Mouse (Mus musculus) limb, embryonic 15.5 days (tissue): ENCODE measurements around the gene Tbx2. TPM values are rescaled to one million over a fixed set of nuclear protein-coding genes. Genes with fewer than 3 reads are reported as not detected.

Experiments used
- ATAC-seq: fragments of 200-750 bp; cut with Nextera tagmentation; 2 replicates; pipeline ENCODE4 v1.8.0; 2017; ENCODE audit warnings: low read depth, moderate TSS enrichment; ENCODE audit not compliant: insufficient number of reproducible peaks, low FRiP score, low TSS enrichment
- H3K27ac ChIP-seq: fragments of 300-500 bp; sonication (generic); 2 replicates; pipeline ENCODE4 v1.5.1; 2015; ENCODE audit warnings: moderate library complexity, mild to moderate bottlenecking, inconsistent platforms
- H3K27me3 ChIP-seq: fragments of 300-500 bp; sonication (generic); 2 replicates; pipeline ENCODE4 v1.6.1; 2015; ENCODE audit warnings: inconsistent platforms
- H3K36me3 ChIP-seq: fragments of 300-500 bp; sonication (generic); 2 replicates; pipeline ENCODE4 v1.6.1; 2015; ENCODE audit warnings: inconsistent platforms
- H3K4me1 ChIP-seq: fragments of 300-500 bp; sonication (generic); 2 replicates; pipeline ENCODE4 v1.6.1; 2015; ENCODE audit warnings: inconsistent platforms
- H3K4me2 ChIP-seq: fragments of 300-500 bp; sonication (generic); 2 replicates; pipeline ENCODE4 v1.6.1; 2015; ENCODE audit warnings: mild to moderate bottlenecking, inconsistent platforms
- H3K4me3 ChIP-seq: fragments of 300-500 bp; sonication (generic); 2 replicates; pipeline ENCODE4 v1.5.1; 2015; ENCODE audit warnings: mild to moderate bottlenecking, inconsistent platforms
- H3K9ac ChIP-seq: fragments of 300-500 bp; sonication (generic); 2 replicates; pipeline ENCODE4 v1.6.1; 2015; ENCODE audit warnings: inconsistent platforms
- H3K9me3 ChIP-seq: fragments of 300-500 bp; sonication (generic); 2 replicates; pipeline ENCODE4 v1.6.1; 2016; ENCODE audit warnings: inconsistent platforms
- WGBS: fragments of 180-500 bp; shearing (Covaris S2); methylation state at CpG from one replicate; pipeline ENCODE4 v1.1.7; 2015; 5-methylcytosine and 5-hydroxymethylcytosine counted together
- polyA plus RNA-seq: library from polyadenylated mRNA; unstranded; fragments of >200 nt; fragmentation: Nextera tagmentation; extraction: Ambion mirVana; gene quantifications from 2 replicates; pipeline ENCODE4 v1.2.1, GENCODE M21; 2015

Tbx2 gene
- polyA plus RNA-seq, 1 experiment from 2014 or later, result 4.1 TPM

DNA sequence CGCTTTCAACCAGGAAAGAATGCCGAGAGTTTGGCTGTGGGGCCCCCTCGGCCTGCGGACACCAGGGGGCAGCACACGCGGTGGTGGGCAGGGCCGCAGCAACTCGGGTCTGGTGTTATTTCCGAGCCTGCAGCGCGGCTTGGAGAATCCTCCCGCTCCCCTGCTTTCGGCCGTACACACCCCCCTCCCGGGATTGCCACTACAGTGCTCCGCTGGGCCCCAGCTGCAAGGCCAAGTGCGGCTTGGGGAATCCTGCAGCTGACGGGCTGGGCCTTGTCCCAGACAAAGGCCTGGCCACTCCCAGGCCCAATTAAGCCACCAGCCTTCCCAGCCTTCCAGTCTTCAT, 11.0 kb downstream of the Tbx2 start:
- Histone ChIP-seq H3K9ac (0 out of 2 replicates have a peak overlapping the region, but pooled peaks have one; percentile 31), H3K9me3 (no peaks in the 10 kb centered on the region), H3K4me3 (peak overlapping the region; percentile 54), H3K27ac (peak overlapping the region; percentile 72), H3K4me2 (peak overlapping the region; percentile 81), H3K4me1 (peaks cover 41% of the 10 kb centered on the region), H3K27me3 (peaks cover 54% of the 10 kb centered on the region), H3K36me3 (no peaks in the 10 kb centered on the region)
- peak; percentile 42; the same call in 1 of the 2 replicates for ATAC-seq
- whole genome bisulfite sequencing, result 0% methylated on average over 18 of the region's 18 CpGs

GRCm38 (mm10) chr11:85844144-85844965, 12.0 kb downstream of the Tbx2 start:
- Histone ChIP-seq H3K27ac (peak overlapping the region; percentile 72), H3K36me3 (no peaks in the 10 kb centered on the region), H3K9me3 (no peaks in the 10 kb centered on the region), H3K4me3 (peak overlapping the region; percentile 54), H3K4me1 (peaks cover 39% of the 10 kb centered on the region), H3K9ac (peak overlapping the region; percentile 24), H3K4me2 (peak overlapping the region; percentile 81), H3K27me3 (peaks cover 43% of the 10 kb centered on the region)
- peak; percentile 74 for ATAC-seq
- under 1% methylated on average over 54 of the region's 54 CpGs for WGBS

DNA sequence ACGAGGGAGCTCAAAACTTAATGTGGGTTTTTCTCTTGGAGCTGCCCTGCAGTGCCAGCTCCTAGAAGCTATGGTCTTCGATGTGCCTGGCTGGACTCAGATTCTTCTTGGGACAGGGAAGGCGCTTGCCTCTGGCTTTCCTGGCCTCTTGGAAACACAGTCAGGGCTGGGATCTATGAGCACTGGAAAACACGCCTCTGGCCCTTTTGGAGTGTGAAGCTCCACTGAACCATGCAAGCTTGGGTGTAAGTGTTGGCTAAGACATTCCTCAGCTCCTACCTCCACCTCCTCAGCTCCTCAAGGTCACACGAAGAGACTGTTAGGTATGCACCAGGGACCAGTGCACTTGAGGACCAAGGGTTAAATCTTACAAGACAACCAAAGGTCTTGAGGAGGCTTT, 12.6 kb downstream of the Tbx2 start:
- no peak for ATAC-seq
- 0 out of 2 replicates have a peak overlapping the region, but pooled peaks have one; percentile 24 for H3K9ac ChIP-seq
- H3K27ac ChIP-seq, result no peak overlapping the region
- peaks cover 37% of the 10 kb centered on the region for H3K27me3 ChIP-seq
- H3K4me2 ChIP-seq, result peak overlapping the region; percentile 81
- H3K4me3 ChIP-seq, result peak overlapping the region; percentile 54; the same call in 1 of the 2 replicates
- H3K4me1 ChIP-seq, result peaks cover 39% of the 10 kb centered on the region
- no peaks in the 10 kb centered on the region for H3K36me3 ChIP-seq
- 38% methylated on average over 5 of the region's 5 CpGs for WGBS
- no peaks in the 10 kb centered on the region for H3K9me3 ChIP-seq

GRCm38 (mm10) chr11:85845921-85846320, 13.6 kb downstream of the Tbx2 start:
- peaks cover 28% of the 10 kb centered on the region for H3K27me3 ChIP-seq
- no peak overlapping the region for H3K4me2 ChIP-seq
- no peak overlapping the region for H3K4me3 ChIP-seq
- no peak overlapping the region for H3K27ac ChIP-seq
- H3K9ac ChIP-seq, result no peak overlapping the region
- H3K4me1 ChIP-seq, result peaks cover 30% of the 10 kb centered on the region
- H3K9me3 ChIP-seq, result no peaks in the 10 kb centered on the region
- 44% methylated on average over 5 of the region's 5 CpGs for WGBS
- no peak for ATAC-seq
- no peaks in the 10 kb centered on the region for H3K36me3 ChIP-seq

DNA sequence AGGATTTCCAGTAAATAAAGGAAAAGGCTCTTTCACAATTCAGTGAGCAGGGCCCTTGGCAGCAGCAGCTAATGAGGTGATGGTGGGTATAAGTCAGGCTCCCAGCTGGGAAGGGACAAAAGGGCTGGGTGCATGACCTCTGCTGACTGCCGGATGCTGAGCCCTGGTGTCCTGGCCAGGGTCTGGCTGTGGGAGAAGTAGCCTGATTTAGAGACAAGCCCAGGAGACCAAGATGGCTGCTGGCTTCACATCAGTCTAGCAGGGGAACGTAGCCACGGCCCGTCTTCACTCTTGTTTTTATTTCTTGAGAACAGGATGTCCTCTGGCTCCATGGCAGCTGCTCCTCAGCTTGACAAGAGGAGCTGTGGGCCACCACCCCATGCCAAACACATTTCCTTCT, 14.2 kb downstream of the Tbx2 start:
- peaks cover 29% of the 10 kb centered on the region for H3K4me1 ChIP-seq
- H3K27ac ChIP-seq, result no peak overlapping the region
- 51% methylated on average over 4 of the region's 4 CpGs for WGBS

GRCm38 (mm10) chr11:85849037-85849436, 16.7 kb downstream of the Tbx2 start:
- Histone ChIP-seq H3K27me3 (peaks cover 16% of the 10 kb centered on the region), H3K9me3 (no peaks in the 10 kb centered on the region), H3K4me3 (peak overlapping the region; percentile 30), H3K4me1 (peaks cover 8% of the 10 kb centered on the region), H3K4me2 (peak overlapping the region; percentile 43), H3K36me3 (no peaks in the 10 kb centered on the region), H3K9ac (no peak overlapping the region), H3K27ac (0 out of 2 replicates have a peak overlapping the region, but pooled peaks have one; percentile 22)
- WGBS, result 2% methylated on average over 21 of the region's 21 CpGs
- ATAC-seq, result peak; percentile 67; the same call in 1 of the 2 replicates

More for the DNA sequence above, 14.2 kb downstream of the Tbx2 start:
- Histone ChIP-seq H3K27me3 (peaks cover 23% of the 10 kb centered on the region), H3K4me3 (no peak overlapping the region), H3K36me3 (no peaks in the 10 kb centered on the region), H3K9me3 (no peaks in the 10 kb centered on the region), H3K9ac (no peak overlapping the region), H3K4me2 (no peak overlapping the region)
- ATAC-seq, result no peak

- 86% methylated on average over 6 of the region's 6 CpGs for WGBS
- H3K4me1 ChIP-seq, result peaks cover 2% of the 10 kb centered on the region; the same call in 1 of the 2 replicates
- no peak within 1 kb of the TSS for H3K9ac ChIP-seq
- no peak within 1 kb of the TSS for H3K4me3 ChIP-seq
- no peak for ATAC-seq
- no peak within 1 kb of the TSS for H3K27ac ChIP-seq
- peaks cover 12% of the 10 kb centered on the region for H3K27me3 ChIP-seq
- H3K36me3 ChIP-seq, result no peaks in the 10 kb centered on the region
- no peaks in the 10 kb centered on the region for H3K9me3 ChIP-seq
- peak within 1 kb of the TSS; percentile 43; the same call in 1 of the 2 replicates for H3K4me2 ChIP-seq
Observed at GRCm38 (mm10) chr11:85850233-85850632, 17.9 kb downstream of the Tbx2 start, which contains the start of gene Gm11444. TSS of gene Gm11444 (minus strand) at chr11:85850333.

DNA sequence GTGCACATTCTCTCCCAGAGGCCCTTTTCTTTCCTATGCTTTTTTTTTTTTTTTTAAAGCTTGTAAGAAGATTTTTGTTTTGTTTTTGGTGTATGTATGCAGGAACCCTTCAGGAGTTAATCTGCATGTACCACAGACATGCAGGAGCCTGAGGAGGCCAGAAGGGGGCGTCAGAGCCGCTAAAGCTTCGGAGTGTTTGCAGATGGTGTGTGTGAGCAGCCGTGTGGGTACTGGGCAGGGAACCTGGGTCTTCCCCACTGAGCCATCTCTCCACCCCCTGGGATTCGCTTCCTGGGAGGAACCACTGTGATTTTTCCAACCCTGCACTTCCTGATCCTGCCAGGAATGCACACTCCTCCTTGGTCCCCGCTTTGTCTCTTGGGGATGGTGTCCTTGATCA, 18.4 kb downstream of the Tbx2 start:
- Histone ChIP-seq H3K36me3 (no peaks in the 10 kb centered on the region), H3K4me2 (no peak overlapping the region), H3K9me3 (no peaks in the 10 kb centered on the region), H3K27ac (no peak overlapping the region), H3K4me1 (peaks cover 2% of the 10 kb centered on the region; the same call in 1 of the 2 replicates), H3K27me3 (peaks cover 7% of the 10 kb centered on the region), H3K9ac (no peak overlapping the region), H3K4me3 (no peak overlapping the region)
- WGBS, result 55% methylated on average over 6 of the region's 6 CpGs
- ATAC-seq, result no peak

DNA sequence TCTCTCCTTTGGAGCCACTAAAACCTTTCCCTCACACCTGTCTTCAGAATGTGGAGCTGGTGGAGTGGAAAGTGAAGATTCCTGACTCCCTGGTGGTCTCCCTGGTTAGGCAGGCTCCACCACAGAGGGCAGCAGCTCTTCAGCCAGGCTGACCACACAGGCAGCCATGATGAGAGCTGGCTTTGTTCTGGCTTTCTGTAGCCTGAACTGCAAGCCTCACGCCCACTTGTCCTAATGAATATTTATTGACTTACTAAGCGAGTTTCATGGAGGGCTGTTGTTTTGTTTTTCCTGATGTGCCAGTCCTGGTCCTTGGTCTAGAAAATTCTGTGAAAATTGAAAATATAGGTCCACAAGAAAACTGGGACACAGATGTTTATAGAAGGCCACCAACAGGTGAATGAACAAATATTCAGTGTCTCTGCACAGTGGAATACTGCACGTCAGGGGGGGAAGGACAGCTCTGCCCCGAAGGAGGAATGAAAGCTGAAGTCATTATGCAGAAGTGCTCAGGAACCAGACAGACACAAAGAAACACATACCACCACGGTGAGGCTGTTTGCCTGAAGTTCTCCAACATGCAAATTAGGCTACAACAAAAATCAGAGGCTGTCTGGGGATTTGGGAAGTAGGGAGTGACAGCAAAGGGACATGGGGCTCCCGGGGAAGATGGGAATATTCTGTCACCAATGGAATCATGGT, 25.8 kb downstream of the Tbx2 start:
- H3K4me1 ChIP-seq, result no peaks in the 10 kb centered on the region
- H3K27me3 ChIP-seq, result no peaks in the 10 kb centered on the region
- 31% methylated on average over 6 of the region's 6 CpGs for WGBS
- no peak for ATAC-seq
- no peaks in the 10 kb centered on the region for H3K9me3 ChIP-seq
- H3K27ac ChIP-seq, result no peak overlapping the region
- no peak overlapping the region for H3K9ac ChIP-seq
- no peaks in the 10 kb centered on the region for H3K36me3 ChIP-seq
- H3K4me2 ChIP-seq, result no peak overlapping the region
- H3K4me3 ChIP-seq, result no peak overlapping the region

- H3K4me3 ChIP-seq, result no peak overlapping the region
- ATAC-seq, result no peak
- no peaks in the 10 kb centered on the region for H3K9me3 ChIP-seq
- no peak overlapping the region for H3K27ac ChIP-seq
- no peaks in the 10 kb centered on the region for H3K36me3 ChIP-seq
- no peaks in the 10 kb centered on the region for H3K4me1 ChIP-seq
- no peaks in the 10 kb centered on the region for H3K27me3 ChIP-seq
- no peak overlapping the region for H3K4me2 ChIP-seq
- WGBS, result 42% methylated on average over 7 of the region's 7 CpGs
- H3K9ac ChIP-seq, result no peak overlapping the region
Observed at GRCm38 (mm10) chr11:85864363-85864762, 32.0 kb downstream of the Tbx2 start.

DNA sequence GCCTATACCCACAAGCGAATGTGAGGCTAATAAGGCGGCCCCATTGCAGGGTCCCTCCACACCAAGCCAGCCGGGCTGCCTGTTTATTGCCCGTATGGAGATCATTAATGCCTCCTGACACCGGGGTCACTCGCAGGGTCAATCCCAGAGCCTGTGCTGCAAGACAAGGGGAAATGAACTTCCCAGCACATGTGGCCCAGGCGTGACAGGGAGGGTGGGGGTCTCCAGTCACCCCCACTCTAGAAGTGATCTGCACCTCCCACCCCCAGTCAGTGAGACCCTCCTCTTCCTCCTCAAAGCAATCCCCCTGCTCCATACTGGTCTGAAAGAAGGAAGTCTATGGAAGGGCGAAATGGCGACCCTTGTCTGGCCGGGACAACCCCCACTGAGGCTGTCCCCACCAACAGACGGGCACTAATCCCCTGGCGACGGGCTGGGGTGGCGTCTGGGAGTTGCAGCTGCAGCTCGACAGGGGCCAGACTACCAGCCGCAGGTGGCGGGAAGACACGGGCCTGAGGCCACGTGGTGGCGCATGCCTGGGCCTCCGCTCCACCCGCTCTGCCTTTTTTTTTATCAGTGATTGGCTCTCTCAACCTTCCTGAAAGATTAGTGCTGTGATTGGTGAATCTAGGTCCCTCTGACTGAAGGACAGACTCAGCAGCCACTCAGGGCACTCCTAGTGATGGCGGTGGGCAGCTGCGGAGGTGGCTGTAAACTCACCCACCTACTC, 43.9 kb downstream of the Tbx2 start:
- Histone ChIP-seq H3K4me1 (peaks cover 12% of the 10 kb centered on the region), H3K36me3 (no peaks in the 10 kb centered on the region), H3K9me3 (no peaks in the 10 kb centered on the region), H3K4me3 (peak overlapping the region; percentile 19; the same call in 1 of the 2 replicates), H3K4me2 (peak overlapping the region; percentile 40), H3K9ac (no peak overlapping the region), H3K27ac (no peak overlapping the region), H3K27me3 (no peaks in the 10 kb centered on the region)
- 26% methylated on average over 24 of the region's 24 CpGs for WGBS
- ATAC-seq, result peak; percentile 69
